14 mouse cellular contexts compared by ENCODE assay signal in genomic region chr5:65489830-65490229, GRCm38 (mm10). TPM values are rescaled to one million over a fixed set of nuclear protein-coding genes. Genes with fewer than 3 reads are reported as not detected.
DNase-seq lines count a peak whose midpoint lies in the region; ATAC-seq and TF ChIP-seq lines count a peak whose summit lies in the region.
"Had no signal": no experiment of that assay in that cellular context is flagged by ENCODE, and none has a peak within 500 bp of the region (broad histone marks: within the 10 kb centered on the region; RNA-seq: fewer than 3 reads in every experiment).

No protein-coding gene starts in this region.

- peak; percentile 75 for DNase-seq in embryonic facial prominence, embryonic 14.5 days (ENCODE audit: low spot score)
- no peak for DNase-seq in embryonic facial prominence, embryonic 10.5 days (ENCODE audit: low spot score)
- peak; percentile 14 for DNase-seq in midbrain, postnatal 0 days (ENCODE audit: low spot score)
- DNase-seq in midbrain, embryonic 14.5 days, result no peak
- peak; percentile 58 for DNase-seq in heart, postnatal 0 days (ENCODE audit: low spot score)
- peak; percentile 61 for DNase-seq in splenic B cell, adult 2 months (ENCODE audit: low read depth, low spot score)
- no peak for DNase-seq in left cerebral cortex, postnatal 4 days
- no peak for DNase-seq in frontal cortex, postnatal 14 days (ENCODE audit: low spot score in 2 of 2)
- DNase-seq: layer of hippocampus, adult 9-11 months had no signal

- H3K4me1 ChIP-seq in embryonic facial prominence, embryonic 14.5 days (ENCODE audit: control insufficient read depth, insufficient read depth, low read length), result peaks cover 17% of the 10 kb centered on the region
- H3K4me1 ChIP-seq in embryonic facial prominence, embryonic 10.5 days, result peaks cover 25% of the 10 kb centered on the region
- peaks cover 7% of the 10 kb centered on the region; the same call in 1 of the 2 replicates for H3K4me1 ChIP-seq in midbrain, postnatal 0 days (ENCODE audit: insufficient read depth, low read length)
- peaks cover 13% of the 10 kb centered on the region for H3K4me1 ChIP-seq in midbrain, embryonic 14.5 days (ENCODE audit: control insufficient read depth, insufficient read depth, low read length)
- peaks cover 42% of the 10 kb centered on the region for H3K4me1 ChIP-seq in heart, postnatal 0 days (ENCODE audit: control insufficient read depth, insufficient read depth)

- H3K9me3 ChIP-seq in embryonic facial prominence, embryonic 14.5 days (ENCODE audit: control insufficient read depth, low read length), result no peaks in the 10 kb centered on the region
- no peaks in the 10 kb centered on the region for H3K9me3 ChIP-seq in embryonic facial prominence, embryonic 10.5 days
- H3K9me3 ChIP-seq in midbrain, postnatal 0 days (ENCODE audit: low read length), result no peaks in the 10 kb centered on the region
- no peaks in the 10 kb centered on the region for H3K9me3 ChIP-seq in midbrain, embryonic 14.5 days (ENCODE audit: control insufficient read depth, low read length)
- H3K9me3 ChIP-seq in heart, postnatal 0 days (replicated peaks; ENCODE audit: control insufficient read depth, low read length), result no peaks in the 10 kb centered on the region
- H3K9me3 ChIP-seq: forebrain, embryonic 12.5 days; lung, embryonic 15.5 days; neural tube, embryonic 15.5 days had no signal

- no peak overlapping the region for H3K27ac ChIP-seq in embryonic facial prominence, embryonic 14.5 days (replicated peaks; ENCODE audit: low read depth, low read length)
- no peak overlapping the region for H3K27ac ChIP-seq in embryonic facial prominence, embryonic 10.5 days (replicated peaks)
- no peak overlapping the region for H3K27ac ChIP-seq in midbrain, postnatal 0 days (ENCODE audit: low read depth, low read length)
- H3K27ac ChIP-seq in midbrain, embryonic 14.5 days (replicated peaks; ENCODE audit: low read depth, low read length), result no peak overlapping the region
- H3K27ac ChIP-seq in heart, postnatal 0 days (ENCODE audit: low read depth), result 0 out of 2 replicates have a peak overlapping the region, but pooled peaks have one; percentile 3
- H3K27ac ChIP-seq: forebrain, embryonic 12.5 days; lung, embryonic 15.5 days; neural tube, embryonic 15.5 days had no signal

- no peak overlapping the region for H3K4me2 ChIP-seq in embryonic facial prominence, embryonic 14.5 days (ENCODE audit: low read depth, low read length)
- no peak overlapping the region for H3K4me2 ChIP-seq in midbrain, postnatal 0 days (ENCODE audit: low read depth, low read length, poor library complexity, severe bottlenecking)
- no peak overlapping the region for H3K4me2 ChIP-seq in midbrain, embryonic 14.5 days (ENCODE audit: low read length)
- peak overlapping the region; percentile 11; the same call in 1 of the 2 replicates for H3K4me2 ChIP-seq in heart, postnatal 0 days (ENCODE audit: low read depth, low read length)
- H3K4me2 ChIP-seq: forebrain, embryonic 12.5 days; lung, embryonic 15.5 days had no signal

- intact Hi-C loops in left cerebral cortex, postnatal 4 days (cut with DNase I), result loop anchor here (5.0 kb wide), 1 partner anchor 47 kb away; the partner anchor contains the start of genes Smim14 and Ube2k

- ATAC-seq in embryonic facial prominence, embryonic 14.5 days (ENCODE audit: low read depth), result no peak
- ATAC-seq in midbrain, postnatal 0 days (ENCODE audit: low FRiP score), result no peak
- ATAC-seq in midbrain, embryonic 14.5 days (ENCODE audit: low FRiP score, low TSS enrichment), result no peak
- no peak for ATAC-seq in heart, postnatal 0 days (ENCODE audit: insufficient read depth, low read depth)

- TF ChIP-seq EP300 in heart, postnatal 0 days (IDR thresholded peaks at IDR 0.05; ENCODE audit: low read depth), result no peak

- H3K9ac ChIP-seq in embryonic facial prominence, embryonic 14.5 days (ENCODE audit: low read depth, low read length), result no peak overlapping the region
- H3K9ac ChIP-seq in midbrain, postnatal 0 days (replicated peaks; ENCODE audit: low read length, poor library complexity, severe bottlenecking), result no peak overlapping the region
- no peak overlapping the region for H3K9ac ChIP-seq in midbrain, embryonic 14.5 days (replicated peaks; ENCODE audit: low read length)
- no peak overlapping the region for H3K9ac ChIP-seq in heart, postnatal 0 days (replicated peaks; ENCODE audit: low read depth, low read length)
- H3K9ac ChIP-seq: forebrain, embryonic 12.5 days; lung, embryonic 15.5 days; neural tube, embryonic 15.5 days had no signal

- no peaks in the 10 kb centered on the region for H3K27me3 ChIP-seq in embryonic facial prominence, embryonic 14.5 days (replicated peaks; ENCODE audit: control insufficient read depth, insufficient read depth, low read length)
- H3K27me3 ChIP-seq in embryonic facial prominence, embryonic 10.5 days (replicated peaks; ENCODE audit: low read depth, poor library complexity, severe bottlenecking), result peaks cover 8% of the 10 kb centered on the region; the same call in 1 of the 2 replicates
- H3K27me3 ChIP-seq in midbrain, postnatal 0 days (ENCODE audit: insufficient read depth, low read length), result no peaks in the 10 kb centered on the region
- no peaks in the 10 kb centered on the region for H3K27me3 ChIP-seq in midbrain, embryonic 14.5 days (ENCODE audit: control insufficient read depth, insufficient read depth, low read length)
- no peaks in the 10 kb centered on the region for H3K27me3 ChIP-seq in heart, postnatal 0 days (ENCODE audit: control insufficient read depth, insufficient read depth, low read length)
- no peaks in the 10 kb centered on the region; the same call in 1 of the 2 replicates for H3K27me3 ChIP-seq in splenic B cell, adult 2 months (ENCODE audit: control insufficient read depth, insufficient read depth, low read length, poor library complexity, severe bottlenecking)
- H3K27me3 ChIP-seq: lung, embryonic 15.5 days; neural tube, embryonic 15.5 days had no signal

- WGBS in embryonic facial prominence, embryonic 14.5 days, result 58% methylated on average over 4 of the region's 4 CpGs
- 85% methylated on average over 4 of the region's 4 CpGs for WGBS in embryonic facial prominence, embryonic 10.5 days
- WGBS in midbrain, postnatal 0 days, result 87% methylated on average over 4 of the region's 4 CpGs
- 87% methylated on average over 4 of the region's 4 CpGs for WGBS in midbrain, embryonic 14.5 days
- WGBS in heart, postnatal 0 days, result 22% methylated on average over 4 of the region's 4 CpGs

- 0 out of 2 replicates have a peak, but pooled peaks cover 4% of the 10 kb centered on the region for H3K36me3 ChIP-seq in embryonic facial prominence, embryonic 14.5 days (ENCODE audit: control insufficient read depth, insufficient read depth, low read length)
- H3K36me3 ChIP-seq in embryonic facial prominence, embryonic 10.5 days (replicated peaks), result no peaks in the 10 kb centered on the region; the same call in 1 of the 2 replicates
- no peaks in the 10 kb centered on the region for H3K36me3 ChIP-seq in midbrain, postnatal 0 days (ENCODE audit: insufficient read depth, low read length)
- no peaks in the 10 kb centered on the region for H3K36me3 ChIP-seq in midbrain, embryonic 14.5 days (ENCODE audit: control insufficient read depth, insufficient read depth, low read length)
- H3K36me3 ChIP-seq in heart, postnatal 0 days (replicated peaks; ENCODE audit: control insufficient read depth, insufficient read depth, low read length), result no peaks in the 10 kb centered on the region
- H3K36me3 ChIP-seq in splenic B cell, adult 2 months (ENCODE audit: control insufficient read depth, insufficient read depth, low read length, poor library complexity, severe bottlenecking), result peaks cover 2% of the 10 kb centered on the region; the same call in 1 of the 2 replicates
- H3K36me3 ChIP-seq: forebrain, embryonic 12.5 days; lung, embryonic 15.5 days; neural tube, embryonic 15.5 days had no signal

- H3K4me3 ChIP-seq in embryonic facial prominence, embryonic 14.5 days (ENCODE audit: low read depth, low read length), result no peak overlapping the region
- H3K4me3 ChIP-seq in embryonic facial prominence, embryonic 10.5 days, result no peak overlapping the region
- H3K4me3 ChIP-seq in midbrain, postnatal 0 days (ENCODE audit: low read depth, low read length), result no peak overlapping the region
- no peak overlapping the region for H3K4me3 ChIP-seq in midbrain, embryonic 14.5 days (replicated peaks; ENCODE audit: low read depth, low read length)
- no peak overlapping the region for H3K4me3 ChIP-seq in heart, postnatal 0 days (ENCODE audit: low read depth, low read length)
- H3K4me3 ChIP-seq: forebrain, embryonic 12.5 days; lung, embryonic 15.5 days; neural tube, embryonic 15.5 days had no signal

- no peak for TF ChIP-seq CTCF in midbrain, postnatal 0 days (IDR thresholded peaks at IDR 0.05)
- TF ChIP-seq CTCF in heart, postnatal 0 days (IDR thresholded peaks at IDR 0.05; ENCODE audit: low read depth), result no peak

RNA-seq across cellular contexts. Expression of gene Gm43552, which starts 2.8 kb away (rescaled TPM):
- polyA plus RNA-seq in embryonic facial prominence, embryonic 14.5 days (2014; fragmentation: Nextera tagmentation; extraction: Ambion mirVana), result not detected in 2 replicates
- polyA plus RNA-seq in embryonic facial prominence, embryonic 10.5 days (2016; fragmentation: Nextera tagmentation; extraction: Ambion mirVana), result not detected in 2 replicates
- total RNA-seq in midbrain, postnatal 0 days (2014; rRNA removed), result not detected in 2 replicates
- not detected in 2 replicates for polyA plus RNA-seq in midbrain, postnatal 0 days (2015; fragmentation: Nextera tagmentation; extraction: Ambion mirVana)
- polyA plus RNA-seq in midbrain, embryonic 14.5 days (2014; fragmentation: Nextera tagmentation; extraction: Ambion mirVana), result 3.0 TPM in 1 of 2 replicates, not detected in the other
- total RNA-seq in heart, postnatal 0 days (2014; rRNA removed; ENCODE audit: low replicate concordance), result not detected in 2 replicates
- not detected in 2 replicates for polyA plus RNA-seq in heart, postnatal 0 days (2015; fragmentation: Nextera tagmentation; extraction: Ambion mirVana)
- total RNA-seq in left cerebral cortex, postnatal 4 days (2021), result not detected
- polyA plus RNA-seq: cortical plate, adult 2 months; forebrain, embryonic 12.5 days; lung, embryonic 15.5 days; stomach, embryonic 14.5 days had no signal

RNA-seq across cellular contexts. Expression of gene Smim14, which starts 47.2 kb away (rescaled TPM):
- 144 and 146 TPM in 2 replicates for polyA plus RNA-seq in embryonic facial prominence, embryonic 14.5 days (2014; fragmentation: Nextera tagmentation; extraction: Ambion mirVana)
- polyA plus RNA-seq in embryonic facial prominence, embryonic 10.5 days (2016; fragmentation: Nextera tagmentation; extraction: Ambion mirVana), result 56.0 and 69.3 TPM in 2 replicates
- 189 and 204 TPM in 2 replicates for total RNA-seq in midbrain, postnatal 0 days (2014; rRNA removed)
- 222 and 238 TPM in 2 replicates for polyA plus RNA-seq in midbrain, postnatal 0 days (2015; fragmentation: Nextera tagmentation; extraction: Ambion mirVana)
- polyA plus RNA-seq in midbrain, embryonic 14.5 days (2014; fragmentation: Nextera tagmentation; extraction: Ambion mirVana), result 196 and 212 TPM in 2 replicates
- 122 and 156 TPM in 2 replicates for total RNA-seq in heart, postnatal 0 days (2014; rRNA removed; ENCODE audit: low replicate concordance)
- polyA plus RNA-seq in heart, postnatal 0 days (2015; fragmentation: Nextera tagmentation; extraction: Ambion mirVana), result 190 and 200 TPM in 2 replicates
- 100 to 1,000 TPM; 125 to 132 TPM for total RNA-seq in left cerebral cortex, postnatal 4 days (2021)

RNA-seq across cellular contexts. Expression of gene Ube2k, which starts 47.2 kb away (rescaled TPM):
- polyA plus RNA-seq in embryonic facial prominence, embryonic 14.5 days (2014; fragmentation: Nextera tagmentation; extraction: Ambion mirVana), result 122 and 130 TPM in 2 replicates
- 214 and 216 TPM in 2 replicates for polyA plus RNA-seq in embryonic facial prominence, embryonic 10.5 days (2016; fragmentation: Nextera tagmentation; extraction: Ambion mirVana)
- 40.4 and 55.0 TPM in 2 replicates for total RNA-seq in midbrain, postnatal 0 days (2014; rRNA removed)
- 186 and 194 TPM in 2 replicates for polyA plus RNA-seq in midbrain, postnatal 0 days (2015; fragmentation: Nextera tagmentation; extraction: Ambion mirVana)
- polyA plus RNA-seq in midbrain, embryonic 14.5 days (2014; fragmentation: Nextera tagmentation; extraction: Ambion mirVana), result 155 and 182 TPM in 2 replicates
- 19.5 and 21.2 TPM in 2 replicates for total RNA-seq in heart, postnatal 0 days (2014; rRNA removed; ENCODE audit: low replicate concordance)
- 125 and 132 TPM in 2 replicates for polyA plus RNA-seq in heart, postnatal 0 days (2015; fragmentation: Nextera tagmentation; extraction: Ambion mirVana)
- total RNA-seq in left cerebral cortex, postnatal 4 days (2021), result 100 to 1,000 TPM; 149 to 162 TPM

RNA-seq across cellular contexts. Expression of gene Ugdh, which starts 54.1 kb away (rescaled TPM):
- 119 and 125 TPM in 2 replicates for polyA plus RNA-seq in embryonic facial prominence, embryonic 14.5 days (2014; fragmentation: Nextera tagmentation; extraction: Ambion mirVana)
- 92.7 and 95.4 TPM in 2 replicates for polyA plus RNA-seq in embryonic facial prominence, embryonic 10.5 days (2016; fragmentation: Nextera tagmentation; extraction: Ambion mirVana)
- 17.4 and 24.9 TPM in 2 replicates for total RNA-seq in midbrain, postnatal 0 days (2014; rRNA removed)
- 28.7 and 29.6 TPM in 2 replicates for polyA plus RNA-seq in midbrain, postnatal 0 days (2015; fragmentation: Nextera tagmentation; extraction: Ambion mirVana)
- 37.0 and 46.0 TPM in 2 replicates for polyA plus RNA-seq in midbrain, embryonic 14.5 days (2014; fragmentation: Nextera tagmentation; extraction: Ambion mirVana)
- 16.3 and 21.0 TPM in 2 replicates for total RNA-seq in heart, postnatal 0 days (2014; rRNA removed; ENCODE audit: low replicate concordance)
- 24.6 and 27.1 TPM in 2 replicates for polyA plus RNA-seq in heart, postnatal 0 days (2015; fragmentation: Nextera tagmentation; extraction: Ambion mirVana)
- 10 to 100 TPM; 46.0 to 48.8 TPM for total RNA-seq in left cerebral cortex, postnatal 4 days (2021)

Comparison
In these comparisons a context has a peak if more than half of its experiments do, and no peak if none do; other contexts are left out.
1. DNase-seq: peak in embryonic facial prominence, embryonic 14.5 days (single experiment), midbrain, postnatal 0 days (single experiment), heart, postnatal 0 days (single experiment) and splenic B cell, adult 2 months (single experiment); none in embryonic facial prominence, embryonic 10.5 days (single experiment), midbrain, embryonic 14.5 days (single experiment), left cerebral cortex, postnatal 4 days (single experiment) and frontal cortex, postnatal 14 days (0 of 2).